Comparison of ENCODE assay signal across 25 mouse cellular contexts in genomic region chr3:144044366-144044765, GRCm38 (mm10).
DNase-seq lines count a peak whose midpoint lies in the region; ATAC-seq and TF ChIP-seq lines count a peak whose summit lies in the region.
"Had no signal": no experiment of that assay in that cellular context is flagged by ENCODE, and none has a peak within 500 bp of the region (broad histone marks: within the 10 kb centered on the region; RNA-seq: fewer than 3 reads in every experiment).

No protein-coding gene starts in this region.

- DNase-seq in liver, adult 2 months (ENCODE audit: extremely low read depth, low read depth, low spot score) = peak; percentile 12
- no peak for DNase-seq in liver, embryonic 11.5 days (ENCODE audit: low spot score)
- peak; percentile 19 for DNase-seq in lung, postnatal 36 days
- DNase-seq in lung, postnatal 10 days = no peak
- peak; percentile 8 for DNase-seq in gonadal fat pad, adult 2 months (ENCODE audit: low read depth)
- no peak for DNase-seq in heart, adult 11 months
- DNase-seq: adrenal gland, adult 2 months; adrenal gland, postnatal 25 days; cerebellum, adult 18-20 months; cerebellum, adult 9-11 months; cerebellum, postnatal 36 days; embryo, embryonic 11 days; gastrocnemius, postnatal 14 days; heart, adult 2 months; heart, postnatal 14 days had no signal

- 79% methylated on average over 2 of the region's 2 CpGs for WGBS in liver, adult 2 months
- 85% methylated on average over 2 of the region's 2 CpGs for WGBS in liver, embryonic 11.5 days
- WGBS in neural tube, embryonic 15.5 days = 84% methylated on average over 2 of the region's 2 CpGs

- no peak overlapping the region for H3K4me2 ChIP-seq in liver, embryonic 11.5 days
- H3K4me2 ChIP-seq in neural tube, embryonic 15.5 days = no peak overlapping the region
- H3K4me2 ChIP-seq: embryonic facial prominence, embryonic 12.5 days; forebrain, embryonic 12.5 days; heart, embryonic 11.5 days; heart, embryonic 15.5 days; hindbrain, embryonic 14.5 days had no signal

- H3K27ac ChIP-seq in liver, adult 2 months (replicated peaks; ENCODE audit: insufficient read depth, low read depth, low read length) = no peak overlapping the region
- no peak overlapping the region for H3K27ac ChIP-seq in liver, embryonic 11.5 days (ENCODE audit: low read depth, low read length)
- no peak overlapping the region for H3K27ac ChIP-seq in neural tube, embryonic 15.5 days (replicated peaks)
- H3K27ac ChIP-seq: embryonic facial prominence, embryonic 12.5 days; forebrain, embryonic 12.5 days; heart, adult 2 months; heart, embryonic 15.5 days; hindbrain, embryonic 14.5 days had no signal

- no peaks in the 10 kb centered on the region for H3K79me2 ChIP-seq in liver, adult 2 months (ENCODE audit: control insufficient read depth, insufficient read depth, low read length)

- no peak overlapping the region for H3K9ac ChIP-seq in liver, adult 2 months (ENCODE audit: low read depth, low read length)
- H3K9ac ChIP-seq in liver, embryonic 11.5 days (ENCODE audit: low read depth, low read length) = no peak overlapping the region
- no peak overlapping the region for H3K9ac ChIP-seq in neural tube, embryonic 15.5 days (replicated peaks)
- H3K9ac ChIP-seq: embryonic facial prominence, embryonic 12.5 days; forebrain, embryonic 12.5 days; heart, embryonic 15.5 days; hindbrain, embryonic 14.5 days had no signal

- no peaks in the 10 kb centered on the region for H3K36me3 ChIP-seq in liver, adult 2 months (ENCODE audit: control insufficient read depth, insufficient read depth, low read length)
- no peaks in the 10 kb centered on the region for H3K36me3 ChIP-seq in liver, embryonic 11.5 days (ENCODE audit: control insufficient read depth, insufficient read depth, low read length)
- no peaks in the 10 kb centered on the region for H3K36me3 ChIP-seq in neural tube, embryonic 15.5 days
- H3K36me3 ChIP-seq: embryonic facial prominence, embryonic 12.5 days; forebrain, embryonic 12.5 days; heart, embryonic 15.5 days had no signal

- ATAC-seq in liver, embryonic 11.5 days (replicated peaks; ENCODE audit: low FRiP score) = no peak
- ATAC-seq in monocyte, adult 5-6 weeks (replicated peaks; ENCODE audit: insufficient number of reproducible peaks, low FRiP score, low TSS enrichment, poor library complexity, severe bottlenecking) = 0 out of 2 replicates have a peak, but pooled peaks have one; percentile 25
- ATAC-seq in neural tube, embryonic 15.5 days (ENCODE audit: low FRiP score) = no peak
- ATAC-seq: activated CD4-positive, CD25-positive, alpha-beta regulatory T cell, adult 4 months; forebrain, embryonic 16.5 days; Patski had no signal

- H3K9me3 ChIP-seq in liver, embryonic 11.5 days (ENCODE audit: control insufficient read depth, low read length) = no peaks in the 10 kb centered on the region
- no peaks in the 10 kb centered on the region for H3K9me3 ChIP-seq in neural tube, embryonic 15.5 days (replicated peaks)
- H3K9me3 ChIP-seq: embryonic facial prominence, embryonic 12.5 days; forebrain, embryonic 12.5 days; heart, embryonic 15.5 days had no signal

- no peak overlapping the region for H3K4me3 ChIP-seq in liver, adult 2 months (ENCODE audit: insufficient read depth, low read depth, low read length)
- no peak overlapping the region for H3K4me3 ChIP-seq in liver, embryonic 11.5 days (ENCODE audit: low read depth, low read length)
- no peak overlapping the region for H3K4me3 ChIP-seq in neural tube, embryonic 15.5 days (replicated peaks)
- H3K4me3 ChIP-seq: embryonic facial prominence, embryonic 12.5 days; forebrain, embryonic 12.5 days; heart, adult 2 months; heart, embryonic 15.5 days had no signal

- no peaks in the 10 kb centered on the region for H3K27me3 ChIP-seq in liver, adult 2 months (ENCODE audit: control insufficient read depth, insufficient read depth, low read length)
- H3K27me3 ChIP-seq in liver, embryonic 11.5 days (replicated peaks; ENCODE audit: control insufficient read depth, insufficient read depth, low read length) = no peaks in the 10 kb centered on the region
- H3K27me3 ChIP-seq in neural tube, embryonic 15.5 days (replicated peaks) = no peaks in the 10 kb centered on the region
- H3K27me3 ChIP-seq: embryonic facial prominence, embryonic 12.5 days; forebrain, embryonic 12.5 days; heart, embryonic 15.5 days; Patski had no signal

- no peaks in the 10 kb centered on the region for H3K4me1 ChIP-seq in liver, adult 2 months (ENCODE audit: control insufficient read depth, insufficient read depth, low read length)
- no peaks in the 10 kb centered on the region for H3K4me1 ChIP-seq in liver, embryonic 11.5 days (replicated peaks; ENCODE audit: control insufficient read depth, insufficient read depth, low read length)
- H3K4me1 ChIP-seq in neural tube, embryonic 15.5 days = peaks cover 4% of the 10 kb centered on the region; the same call in 1 of the 2 replicates
- H3K4me1 ChIP-seq: forebrain, embryonic 12.5 days; heart, embryonic 15.5 days had no signal

- TF ChIP-seq POLR2A in liver, adult 2 months (IDR thresholded peaks at IDR 0.05; ENCODE audit: extremely low read depth, insufficient read depth, low read length) = no peak

- no peak for TF ChIP-seq CTCF in liver, adult 2 months (IDR thresholded peaks at IDR 0.05; ENCODE audit: low read depth, low read length)

Comparison
In these comparisons a context has a peak if more than half of its experiments do, and no peak if none do; other contexts are left out.
1. DNase-seq: peak in liver, adult 2 months (single experiment), lung, postnatal 36 days (single experiment) and gonadal fat pad, adult 2 months (single experiment); none in liver, embryonic 11.5 days (single experiment), lung, postnatal 10 days (single experiment) and heart, adult 11 months (single experiment).